Mouse (Mus musculus) gastrocnemius, postnatal 25 days (tissue): ENCODE data around the gene Nfkb1. TPM values are rescaled to one million over a fixed set of nuclear protein-coding genes. Genes with fewer than 3 reads are reported as not detected.

ENCODE experiments used
- DNase-seq: peaks from one replicate; pipeline ENCODE4 v3.0.0; 2022
- total RNA-seq, 2 experiments: library from RNA; stranded (reverse); gene quantifications; 1 replicate in 1 of 2; 2 replicates in 1 of 2; pipeline ENCODE4 v1.2.3; 2021

Gene Nfkb1
- total RNA-seq, 2 experiments from 2014 or later = 18.2 to 18.8 TPM

DNA sequence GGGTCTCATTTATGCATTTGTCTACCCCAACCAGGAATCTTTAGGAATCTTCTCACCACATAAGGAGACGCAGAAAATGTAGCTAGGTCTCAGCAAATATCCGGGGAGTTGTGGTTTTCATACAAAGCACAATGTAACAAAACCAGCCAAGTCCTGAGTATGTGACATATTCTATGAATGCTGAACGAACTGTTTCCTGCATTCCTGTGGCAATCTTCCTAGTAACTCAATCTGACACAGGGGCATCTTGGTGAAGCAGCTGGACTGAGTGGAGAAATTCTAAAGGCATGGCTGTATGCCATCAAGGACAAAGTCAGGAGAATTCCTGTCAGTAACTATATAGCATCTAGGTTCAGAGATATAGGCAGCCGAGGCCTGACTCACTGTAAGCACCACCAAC lies 20.5 kb downstream of the Nfkb1 start:
- no peak for DNase-seq

DNA sequence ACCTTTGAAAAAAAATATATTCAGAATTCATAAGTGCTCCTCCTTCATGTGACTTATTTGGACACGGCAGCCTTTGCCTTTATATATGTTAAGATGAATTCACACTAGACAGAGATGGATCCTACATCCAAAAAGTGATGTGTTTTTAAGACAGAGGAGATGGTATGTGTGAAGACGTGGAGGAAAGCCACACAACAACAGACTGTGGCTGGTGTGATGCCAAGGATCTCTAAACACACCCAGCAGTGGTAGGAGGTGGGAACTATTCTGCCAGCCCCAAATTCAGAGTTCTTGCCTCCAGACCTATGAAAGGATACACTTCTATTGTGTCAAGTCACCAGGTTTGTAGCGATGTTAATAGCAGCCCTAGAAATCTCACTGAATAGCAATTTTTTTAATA lies 24.3 kb downstream of the Nfkb1 start:
- no peak for DNase-seq

DNA sequence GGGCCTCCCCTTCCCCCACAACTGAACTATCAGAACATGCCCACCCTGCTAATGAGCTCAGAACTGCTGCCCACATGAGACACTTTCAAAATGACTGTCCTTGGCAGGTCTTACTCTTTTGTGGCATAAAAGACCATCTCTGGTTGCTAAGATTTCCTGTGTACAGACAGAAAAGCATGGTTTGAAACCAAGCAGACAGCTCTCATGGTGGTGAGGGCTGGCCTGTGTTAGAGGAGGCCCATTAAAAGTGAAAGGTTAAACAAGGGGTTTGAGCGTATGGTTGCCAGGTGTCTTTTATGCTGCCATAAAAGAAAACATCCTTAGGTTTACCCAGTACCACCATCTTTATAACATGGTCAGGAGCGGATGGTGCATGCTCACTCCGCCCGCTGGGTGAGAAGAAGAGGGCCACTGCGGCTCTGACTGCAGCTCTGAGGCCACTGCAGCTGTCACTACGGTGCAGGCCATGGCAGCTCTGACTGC lies 25.5 kb downstream of the Nfkb1 start:
- no peak for DNase-seq

DNA sequence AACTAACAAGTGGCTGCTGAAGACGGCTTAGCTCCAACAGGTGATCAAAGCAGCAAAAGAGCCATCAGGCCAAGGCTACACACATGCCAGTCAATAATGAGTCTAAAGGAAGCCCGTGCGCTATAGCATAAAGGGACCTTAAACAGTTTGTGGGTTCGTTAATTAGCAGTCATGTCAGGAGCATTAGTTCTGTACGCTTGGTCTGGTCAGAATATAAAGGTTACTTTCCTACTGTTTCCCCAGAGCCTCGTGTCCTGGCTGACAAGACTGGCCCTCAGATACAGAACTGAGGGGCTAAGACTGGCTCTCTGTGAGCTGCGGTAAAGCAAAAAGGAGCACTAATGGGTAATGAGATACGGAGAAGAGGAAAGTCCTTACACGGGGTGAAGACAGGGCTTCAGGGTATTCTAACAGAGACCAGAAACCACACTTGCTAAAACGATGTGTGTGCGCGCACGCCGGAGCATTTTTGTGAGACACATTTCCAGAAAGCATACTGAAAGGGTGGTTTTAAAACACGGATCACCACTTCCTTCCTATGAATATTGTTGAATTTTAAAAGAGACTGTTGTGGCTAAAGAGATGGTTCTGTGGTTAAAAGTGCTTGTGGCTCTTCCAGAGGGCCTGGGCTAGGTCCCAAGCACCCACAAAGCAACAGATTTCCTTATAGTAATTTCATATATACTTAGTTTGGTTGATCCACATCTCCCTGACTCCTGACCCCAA lies 29.0 kb downstream of the Nfkb1 start:
- no peak for DNase-seq

DNA sequence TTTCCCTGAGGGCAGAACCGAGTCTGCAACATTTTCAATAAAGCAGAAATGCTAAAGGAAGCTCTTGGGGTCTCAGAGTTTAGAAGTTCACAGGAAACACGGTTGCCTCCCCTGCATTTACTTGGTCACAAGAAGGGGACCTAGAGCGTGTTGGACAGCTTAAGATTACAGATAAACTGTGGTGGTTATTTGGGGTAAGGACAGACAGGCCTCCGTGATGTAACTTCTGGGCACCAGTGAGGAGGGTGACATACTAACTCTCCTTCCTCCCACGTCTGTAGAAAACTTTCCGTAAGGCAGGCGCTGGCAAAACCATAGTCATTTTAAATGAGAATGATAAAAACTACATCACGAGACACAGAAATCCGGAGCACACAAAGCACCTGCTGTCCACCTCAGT lies 29.6 kb downstream of the Nfkb1 start:
- DNase-seq = no peak

DNA sequence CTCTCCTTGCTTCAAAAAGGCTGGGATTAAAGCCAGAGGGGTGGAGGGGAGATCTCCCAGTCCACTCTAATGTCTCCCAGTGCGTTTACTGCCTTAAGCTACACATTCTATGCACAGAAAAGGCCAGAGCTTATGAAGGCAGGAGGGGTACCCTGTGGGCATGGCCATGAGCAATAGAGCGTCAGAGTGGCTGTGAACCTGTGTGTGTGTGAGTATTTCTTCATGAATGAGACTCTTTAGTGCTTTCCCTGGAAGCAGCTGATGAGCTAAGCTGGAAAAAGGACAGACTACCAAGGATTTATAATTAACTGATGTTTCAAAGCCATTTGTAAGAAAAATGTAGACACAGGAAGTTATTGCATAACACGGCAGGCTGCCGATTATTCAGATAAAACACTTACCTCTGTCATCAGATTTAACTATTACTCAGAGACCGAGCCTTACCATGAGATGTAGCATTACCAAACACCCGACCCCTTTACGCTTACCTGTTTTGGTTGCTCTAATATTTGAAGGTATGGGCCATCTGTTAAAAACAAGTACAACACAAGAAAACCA lies 32.7 kb downstream of the Nfkb1 start:
- no peak for DNase-seq

DNA sequence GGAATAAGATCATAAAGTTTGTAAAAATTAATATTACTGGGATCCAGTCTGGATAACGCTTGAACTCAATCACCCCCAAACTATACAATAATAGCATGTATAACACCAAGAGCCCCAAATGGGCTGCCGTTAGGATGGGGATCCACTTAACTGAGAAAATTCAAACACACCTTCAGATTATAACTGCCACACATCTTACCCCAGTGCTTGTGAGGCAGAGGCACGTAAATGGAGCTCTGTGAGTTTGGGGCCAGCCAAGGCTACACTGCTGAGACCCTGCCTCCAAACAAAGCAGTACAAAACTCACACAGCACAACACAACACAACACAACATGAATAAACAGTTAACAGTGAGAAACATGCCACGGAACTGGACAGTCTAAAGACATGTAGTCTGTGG lies 35.2 kb downstream of the Nfkb1 start:
- no peak for DNase-seq

DNA sequence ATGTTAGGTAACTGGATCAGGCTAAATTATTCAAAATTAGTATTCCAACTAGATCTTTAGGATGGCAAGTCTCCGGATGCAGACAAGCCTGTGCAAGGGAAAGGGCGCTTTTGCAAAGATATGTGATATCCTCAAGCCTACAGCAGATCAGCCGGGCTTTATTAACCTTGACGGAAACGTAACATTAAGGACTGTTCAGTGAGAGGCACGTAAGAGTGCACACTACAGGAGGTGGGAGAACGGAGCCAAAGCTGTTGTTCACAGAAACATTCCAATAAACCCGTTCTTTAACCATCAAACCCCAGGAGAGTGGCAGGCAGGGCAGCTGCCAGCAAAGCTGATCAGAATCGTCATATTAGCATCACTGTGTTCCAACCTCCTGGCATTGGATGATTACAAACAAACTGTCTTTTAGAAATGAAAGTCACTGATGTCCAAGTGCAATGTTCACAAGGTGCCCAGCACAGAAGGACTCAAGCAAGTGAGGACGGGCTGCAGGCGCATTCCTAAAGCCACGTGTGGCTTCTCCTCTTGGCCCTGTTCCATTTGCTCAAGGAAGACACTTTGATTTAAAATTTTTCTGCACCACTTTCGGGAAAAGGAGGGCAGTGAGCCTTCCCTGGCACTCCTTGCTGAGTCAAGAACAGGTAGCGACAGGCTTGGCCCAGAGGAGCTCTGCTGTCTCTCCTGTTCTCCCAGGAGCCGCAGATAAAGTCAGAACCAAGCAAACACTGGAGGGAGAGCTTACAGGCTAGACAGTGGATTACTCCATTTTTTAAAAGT lies 40.4 kb downstream of the Nfkb1 start:
- no peak for DNase-seq

DNA sequence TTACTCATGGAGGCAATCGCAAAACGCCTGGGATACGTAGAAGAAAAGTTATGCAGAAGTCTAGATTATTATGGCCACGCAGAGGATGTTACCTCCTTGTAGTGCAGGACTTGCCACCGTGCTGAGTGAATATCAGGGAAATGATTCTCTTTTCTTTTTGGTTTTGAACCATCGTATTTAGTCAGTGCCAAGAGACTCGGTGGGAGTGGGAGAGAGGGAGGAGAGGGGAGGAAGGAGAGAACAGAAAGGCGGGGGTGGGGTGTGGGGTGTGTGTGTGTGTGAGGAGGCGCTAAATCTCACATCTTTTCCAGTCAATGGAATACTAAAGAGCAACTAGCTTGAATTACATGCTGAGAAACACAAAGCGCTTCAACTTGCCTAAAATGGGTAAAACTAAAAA lies 41.5 kb downstream of the Nfkb1 start:
- DNase-seq = no peak

DNA sequence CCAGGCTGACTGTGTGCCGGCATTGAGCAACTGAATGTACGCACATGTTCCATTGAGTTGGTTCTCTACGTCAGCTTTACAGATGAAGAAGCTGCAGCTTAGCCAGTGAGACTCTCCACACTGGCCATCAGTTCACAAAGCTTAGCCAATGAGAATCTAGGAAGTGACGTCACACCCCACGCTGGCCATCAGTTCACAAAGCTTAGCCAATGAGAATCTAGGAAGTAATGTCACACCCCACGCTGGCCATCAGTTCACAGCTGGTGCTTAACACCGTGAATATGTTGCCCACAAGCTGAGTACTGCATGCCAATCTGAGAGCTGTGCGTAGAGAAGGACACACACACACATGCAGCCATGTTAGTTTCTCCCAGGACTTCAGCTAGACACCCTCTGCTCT lies 42.8 kb downstream of the Nfkb1 start:
- DNase-seq = no peak

DNA sequence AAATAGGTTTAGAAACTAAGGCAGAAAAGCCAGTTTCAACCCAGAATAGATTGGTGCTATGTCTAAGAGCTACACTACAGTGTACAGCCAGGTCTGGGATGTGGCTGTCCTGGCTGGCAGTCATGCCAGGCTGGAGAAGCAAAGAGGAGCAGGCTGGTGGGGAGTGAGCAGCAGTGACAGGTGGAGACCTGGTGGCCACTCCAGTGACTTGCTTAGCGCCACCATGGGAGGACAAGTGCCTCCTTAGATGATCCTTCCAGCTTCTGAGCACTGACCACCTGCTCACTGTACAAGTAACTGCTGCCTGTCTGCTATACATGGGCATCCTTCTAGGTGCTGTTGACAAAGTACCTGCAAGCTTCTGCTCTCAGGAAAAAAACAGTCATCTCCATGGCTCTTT lies 44.7 kb downstream of the Nfkb1 start:
- DNase-seq = no peak

DNA sequence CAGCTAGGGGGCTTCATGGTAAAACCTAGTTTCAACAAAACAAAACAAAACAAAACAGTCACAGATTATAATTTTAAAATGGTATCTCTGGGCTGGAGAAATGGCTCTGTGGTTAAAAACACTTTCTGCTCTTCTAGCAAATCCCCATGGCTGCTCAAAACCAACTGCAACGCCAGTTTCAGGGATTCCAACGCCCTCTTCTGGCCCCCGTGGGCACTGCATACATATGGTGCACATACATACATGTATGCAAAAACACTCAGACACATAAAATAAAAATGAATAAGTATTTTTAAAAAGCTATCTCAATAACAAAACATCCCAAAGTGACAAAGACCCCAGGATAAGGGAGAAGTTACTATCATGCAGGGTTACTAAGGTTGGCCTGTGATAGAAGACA lies 46.4 kb downstream of the Nfkb1 start:
- no peak for DNase-seq

DNA sequence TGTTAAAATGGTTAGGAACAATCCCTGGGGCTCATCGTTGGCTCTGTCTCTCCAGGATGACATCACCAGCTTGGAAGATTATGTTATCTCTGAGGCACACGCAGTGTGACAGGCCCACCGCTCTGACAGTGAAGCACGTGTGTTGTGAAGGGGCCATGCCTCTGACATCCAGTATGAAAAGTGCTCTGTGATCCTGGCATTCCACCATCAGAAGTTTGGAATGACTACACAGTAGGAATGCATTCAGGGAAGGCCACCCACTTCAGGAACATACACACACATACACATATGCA lies 49.8 kb downstream of the Nfkb1 start:
- DNase-seq = no peak

DNA sequence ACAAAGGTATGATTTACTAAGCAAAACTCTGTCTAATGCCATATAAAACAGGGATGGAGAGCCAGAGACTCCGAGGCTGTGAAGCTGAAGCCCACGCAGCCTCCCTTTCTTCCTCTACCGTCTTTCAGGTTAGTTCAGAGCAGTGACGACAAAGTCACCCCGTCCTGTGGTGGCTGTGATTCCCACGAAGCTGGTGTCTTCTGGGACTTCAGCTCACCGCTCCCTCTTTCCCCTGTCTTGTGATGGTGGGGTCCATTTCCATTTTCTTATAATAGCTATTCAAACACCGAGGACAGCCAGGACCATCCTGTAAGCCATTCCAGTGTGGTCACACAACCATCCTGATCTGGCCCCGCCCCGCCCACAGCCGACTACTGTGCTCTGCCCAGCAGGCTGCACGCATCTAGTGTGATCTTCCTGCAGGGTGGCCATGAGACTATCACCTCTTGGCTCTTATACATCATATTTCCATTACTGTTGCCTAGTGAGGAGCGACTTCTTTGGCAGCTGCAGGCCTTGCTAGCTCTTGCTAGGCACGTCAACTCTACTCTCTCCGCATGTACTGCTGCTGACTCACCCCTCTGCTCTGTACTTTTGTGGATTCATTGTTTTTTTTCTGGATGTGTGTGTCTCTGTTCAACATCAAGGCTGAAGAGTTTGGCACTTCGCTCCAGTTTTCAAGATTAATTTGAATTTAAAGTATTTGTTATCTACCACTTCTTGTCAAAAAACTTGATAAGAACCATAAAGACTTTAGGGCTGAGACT lies 50.3 kb downstream of the Nfkb1 start:
- DNase-seq = no peak

DNA sequence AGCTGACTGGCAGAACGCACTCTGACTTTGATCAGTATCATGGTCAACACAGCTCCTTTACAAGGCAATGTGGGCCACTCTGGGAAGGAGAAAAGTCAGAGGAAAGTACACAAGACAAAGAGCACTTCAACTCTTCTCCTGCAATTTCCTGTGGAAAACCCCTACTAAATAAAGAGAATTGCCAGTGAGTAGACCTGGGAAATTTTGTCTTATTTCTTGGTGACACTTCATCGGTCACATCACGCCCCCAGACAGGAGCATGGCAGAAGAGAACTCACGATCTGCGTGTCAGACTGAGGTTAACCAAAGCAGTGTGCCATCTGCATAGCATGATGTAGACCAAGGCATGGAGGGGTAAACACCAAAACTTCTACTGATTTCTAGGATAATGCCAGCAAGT lies 51.1 kb downstream of the Nfkb1 start:
- no peak for DNase-seq

DNA sequence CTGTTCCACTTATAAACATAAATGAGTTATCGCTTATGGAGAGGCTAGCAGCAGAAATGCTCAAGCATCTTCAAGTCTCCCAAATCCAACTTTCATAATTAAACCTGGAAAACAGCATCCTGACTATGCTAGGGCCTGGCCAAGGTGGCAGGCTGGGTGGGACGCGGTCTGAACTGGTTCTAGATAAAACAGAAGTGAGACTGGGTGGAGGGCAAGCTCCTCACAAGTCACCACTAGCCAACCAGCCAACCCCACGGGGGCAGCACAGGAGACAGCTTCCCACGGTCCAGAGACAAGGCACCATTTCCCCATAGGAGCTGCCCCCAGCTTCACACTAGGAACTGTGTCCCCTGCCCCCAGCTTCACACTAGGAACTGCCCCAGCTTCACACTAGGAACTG lies 53.8 kb downstream of the Nfkb1 start:
- DNase-seq = no peak

DNA sequence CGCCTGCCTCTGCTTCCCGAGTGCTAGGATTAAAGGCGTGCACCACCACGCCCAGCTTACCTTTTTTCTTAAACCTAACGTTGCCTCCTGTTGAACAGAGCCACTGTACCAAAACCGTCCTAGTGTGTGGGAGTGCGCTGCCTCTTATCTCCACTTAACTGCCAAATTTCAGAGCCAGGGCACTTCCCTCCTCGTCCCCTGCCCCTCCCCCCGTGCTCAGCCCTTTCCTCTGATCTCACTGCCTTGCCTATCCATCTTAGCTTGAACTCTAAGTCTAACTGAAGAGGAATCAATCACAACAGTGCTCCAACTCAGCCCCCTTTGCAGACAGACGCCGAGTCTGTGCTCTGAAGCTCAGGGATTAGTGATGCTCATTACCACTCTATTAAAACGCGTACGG lies 54.9 kb downstream of the Nfkb1 start:
- DNase-seq = no peak

DNA sequence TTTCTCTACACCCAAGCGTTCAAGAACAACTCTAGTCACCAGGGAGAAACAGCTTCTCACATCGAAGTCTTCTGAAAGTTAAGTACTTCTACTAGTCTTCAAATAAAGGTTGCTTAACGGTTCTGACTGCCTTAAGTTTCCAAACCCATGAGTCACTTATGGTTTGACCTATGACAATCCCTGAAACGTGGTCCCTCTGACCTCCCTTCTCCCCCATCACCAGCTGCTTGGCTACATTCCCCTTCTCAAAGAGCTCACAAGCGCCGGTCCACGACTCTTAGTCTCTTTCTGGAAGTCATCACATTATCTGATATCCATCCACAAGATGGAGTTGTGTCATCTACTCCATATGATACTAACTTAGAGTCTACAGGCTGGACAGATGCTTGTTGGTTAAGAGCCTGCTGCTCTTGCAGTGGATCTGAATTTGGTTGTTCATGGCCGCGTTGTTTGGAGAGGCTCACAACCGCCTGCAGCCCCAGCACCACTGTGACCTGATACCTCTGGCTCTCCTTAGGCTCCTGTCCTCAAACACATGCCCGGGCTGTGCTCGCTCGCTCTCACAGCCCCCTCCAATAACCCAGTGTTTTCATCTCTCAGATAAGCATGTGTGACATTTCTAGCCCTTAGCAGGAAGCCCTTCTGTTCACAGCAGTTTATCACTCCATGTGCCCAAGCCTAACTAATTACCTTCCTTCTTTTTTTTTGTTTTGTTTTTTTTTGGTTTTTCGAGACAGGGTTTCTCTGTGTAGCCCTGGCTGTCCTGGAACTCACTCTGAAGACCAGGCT lies 55.5 kb downstream of the Nfkb1 start:
- no peak for DNase-seq

DNA sequence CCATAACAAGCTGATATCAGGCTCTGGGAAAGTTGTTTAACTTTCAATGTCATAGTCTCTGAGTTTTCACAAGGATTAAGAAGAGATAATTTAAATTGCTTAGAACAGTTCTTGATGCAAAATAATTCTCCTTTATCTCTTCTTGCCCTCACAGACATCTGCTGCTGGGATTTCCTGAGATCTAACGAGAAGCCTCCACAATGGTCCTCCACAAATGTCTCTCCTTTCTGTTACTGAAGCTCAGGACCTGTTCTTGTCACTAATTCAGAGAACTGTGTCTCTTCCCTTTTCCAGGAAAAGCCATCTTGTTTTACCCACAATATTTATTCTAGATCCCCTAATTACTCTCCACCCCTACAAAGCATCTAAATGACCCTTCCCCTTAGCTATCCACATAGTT lies 56.3 kb downstream of the Nfkb1 start:
- no peak for DNase-seq

DNA sequence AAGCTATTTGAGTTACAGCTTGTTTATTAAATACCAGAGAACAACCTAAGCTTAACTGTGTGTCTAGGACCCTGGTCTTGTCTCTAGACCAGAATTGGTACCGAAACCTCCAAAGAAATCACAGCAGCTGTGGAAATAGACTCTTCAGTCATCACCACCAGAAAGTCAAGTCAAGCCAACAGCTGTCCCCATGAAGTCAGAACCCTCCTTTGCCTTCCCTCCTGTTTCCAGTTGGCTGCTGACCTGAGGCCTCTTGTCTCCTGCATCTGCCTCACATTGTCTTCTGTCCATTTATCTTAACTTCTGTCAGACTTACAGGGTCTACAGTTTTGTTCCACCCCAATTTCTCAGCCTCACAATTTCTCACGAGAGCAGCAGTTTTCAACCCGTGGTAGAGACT lies 57.1 kb downstream of the Nfkb1 start:
- DNase-seq = no peak

DNA sequence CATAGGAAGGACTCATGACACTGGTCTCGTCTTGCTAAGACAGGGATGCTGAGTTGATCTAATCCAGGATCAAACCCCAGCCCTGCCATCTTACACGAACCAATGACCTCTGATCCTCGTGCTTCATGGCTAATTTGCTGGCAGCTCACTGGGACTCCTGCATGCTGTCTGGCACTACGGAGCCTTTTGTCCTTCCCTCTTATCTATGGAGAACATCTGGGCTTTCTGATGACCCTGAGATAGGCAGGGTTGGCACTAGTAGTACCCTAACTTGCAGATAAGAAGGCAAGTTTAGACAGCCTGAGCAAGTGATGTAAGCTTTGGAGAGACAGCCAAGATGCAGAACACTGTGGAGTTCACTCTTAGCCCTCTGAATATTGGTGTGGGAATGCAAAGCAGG lies 59.5 kb downstream of the Nfkb1 start:
- DNase-seq = no peak

DNA sequence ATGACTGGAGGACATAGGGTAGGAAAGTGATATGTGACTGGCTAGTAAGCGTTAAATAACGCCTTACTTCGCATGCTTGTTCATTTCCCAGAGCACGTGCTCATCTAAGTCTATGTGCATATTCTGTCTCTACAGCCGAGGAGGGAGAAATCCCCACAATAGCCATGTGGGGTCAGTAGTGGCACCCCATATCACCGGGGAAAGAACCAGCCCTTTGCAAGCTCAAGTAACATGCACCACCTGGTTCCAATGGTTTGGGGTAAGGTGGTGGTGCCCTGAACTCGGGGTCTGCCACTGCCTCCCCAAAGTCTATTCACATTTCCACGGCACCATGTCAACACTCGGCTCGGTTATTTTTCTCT lies 60.3 kb downstream of the Nfkb1 start:
- DNase-seq = no peak
